Mouse (Mus musculus): ENCODE data around the gene Cfap74.

DNA sequence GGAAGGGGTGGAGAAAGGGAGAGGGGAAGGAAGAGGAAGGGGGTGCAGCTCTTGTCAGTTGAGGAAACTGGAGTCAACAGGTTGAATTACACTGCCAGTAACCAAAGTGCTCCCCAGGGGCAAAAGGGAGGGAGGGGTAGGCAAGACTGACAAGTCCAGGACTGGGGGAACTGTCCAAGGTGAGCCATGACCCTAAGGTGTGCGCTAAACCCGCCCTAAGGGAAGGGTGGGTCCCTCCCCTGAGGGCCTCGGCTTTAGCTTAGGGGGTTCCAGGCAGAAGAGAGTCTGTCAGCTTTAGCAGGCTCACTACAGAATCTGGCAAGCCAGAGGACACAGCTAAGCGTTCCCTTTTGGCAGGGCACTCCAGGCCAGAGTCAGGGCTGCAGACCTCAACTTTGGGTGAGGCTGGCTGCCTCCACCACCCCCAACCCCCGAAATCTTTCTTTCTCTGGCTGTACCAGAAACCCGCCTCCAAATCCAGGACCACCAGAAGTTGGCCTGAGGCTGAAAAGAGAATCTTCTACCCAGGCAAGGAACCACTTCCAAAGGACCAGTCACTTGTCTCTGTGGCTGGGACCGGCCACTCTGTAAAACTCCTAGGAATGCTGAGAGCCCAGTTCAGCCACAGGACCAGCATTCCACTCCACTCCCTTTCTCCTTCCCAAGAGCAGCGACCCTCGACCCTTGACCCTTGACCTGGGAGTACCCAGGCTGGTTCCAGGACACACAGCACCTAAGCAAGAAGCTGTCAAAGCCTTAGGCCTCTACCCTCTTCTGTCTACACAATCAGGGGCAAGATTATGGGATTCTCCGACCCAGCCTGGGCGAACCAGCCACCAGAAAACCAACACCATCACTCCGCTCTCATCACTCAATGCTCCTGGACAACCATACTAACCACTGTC lies 49.2 kb upstream of the Cfap74 start:
- no peak for TF ChIP-seq POLR2A (IDR thresholded peaks at IDR 0.05; ENCODE audit: insufficient read depth, low read depth, low read length)
- TF ChIP-seq CTCF (IDR thresholded peaks at IDR 0.05), result no peak
- no peak for TF ChIP-seq EP300 (IDR thresholded peaks at IDR 0.05; ENCODE audit: insufficient read depth, low read depth, low read length)
